Mouse (Mus musculus) layer of hippocampus, adult 9-11 months (tissue): ENCODE measurements around the gene Inpp5f.
"Not testable (repeated sequence)": the region's sequence is repeated elsewhere in the genome, so short reads cannot be mapped to it uniquely, and the experiment has no call there.

ENCODE experiments used
- DNase-seq: peaks from one replicate; pipeline ENCODE4 v3.0.0; 2022

Inpp5f gene

DNA sequence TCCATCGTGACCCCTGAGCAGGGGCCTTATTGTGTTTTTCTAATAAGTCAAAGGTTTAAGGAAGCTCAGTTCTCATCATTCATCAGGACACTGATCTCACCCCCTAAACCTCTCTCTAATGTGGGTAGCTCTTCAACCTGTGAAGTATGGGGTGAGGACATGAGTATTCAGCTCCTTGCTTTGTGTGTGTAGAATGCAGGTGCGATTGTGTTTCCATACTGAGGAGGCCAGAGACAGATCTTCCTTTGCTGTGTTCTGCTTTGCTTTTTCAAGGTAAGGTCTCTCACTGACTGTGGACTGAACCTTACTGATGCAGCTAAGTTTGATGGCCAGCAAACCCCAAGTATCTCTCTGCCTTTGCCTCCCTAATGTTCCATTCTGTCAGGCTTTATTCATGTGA lies 14.9 kb upstream of the Inpp5f start:
- no peak for DNase-seq

- no peak for DNase-seq
Observed at GRCm38 (mm10) chr7:128599072-128599471, 12.1 kb upstream of the Inpp5f start.

- DNase-seq = no peak
Observed at GRCm38 (mm10) chr7:128601826-128602225, 9.3 kb upstream of the Inpp5f start.

GRCm38 (mm10) chr7:128609936-128610335 lies 1.2 kb upstream of the Inpp5f start:
- not testable (repeated sequence) for DNase-seq

GRCm38 (mm10) chr7:128610490-128610889 lies 638 bp upstream of the Inpp5f start:
- DNase-seq = no peak

DNA sequence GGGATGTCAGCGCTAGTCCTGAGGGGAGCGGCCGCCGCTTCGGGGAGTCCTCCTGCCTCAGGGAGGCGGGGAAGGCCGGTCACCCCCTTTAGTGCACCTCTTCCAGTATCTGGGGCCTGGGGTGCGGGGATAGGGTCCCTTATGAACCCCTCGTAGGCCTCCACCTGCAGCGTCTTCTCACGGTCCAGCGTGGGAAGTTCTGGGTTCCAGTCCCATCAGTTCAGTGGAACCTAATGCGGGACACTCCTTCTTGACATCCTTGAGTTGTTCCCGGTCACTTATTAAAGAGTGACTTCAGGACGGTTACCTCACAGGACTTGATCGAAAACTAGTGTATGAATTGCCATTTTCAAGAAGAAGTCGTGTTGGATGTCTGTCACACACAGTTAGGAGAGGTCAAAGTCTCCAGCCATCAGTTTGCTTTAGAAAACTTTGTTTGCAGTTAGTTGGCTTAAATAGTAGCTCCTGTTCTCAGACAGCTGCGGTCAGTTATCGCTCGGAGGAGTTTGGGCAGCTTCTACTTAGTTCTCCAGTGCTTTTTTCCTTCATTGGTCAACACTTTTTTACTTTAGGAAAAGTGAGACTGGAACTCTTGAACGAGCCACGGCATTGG lies 777 bp downstream of the Inpp5f start:
- DNase-seq = no peak

- DNase-seq = no peak
Observed at GRCm38 (mm10) chr7:128612521-128613181, 1.5 kb downstream of the Inpp5f start.

GRCm38 (mm10) chr7:128613578-128613977 lies 2.5 kb downstream of the Inpp5f start:
- DNase-seq = no peak

GRCm38 (mm10) chr7:128617587-128617986 lies 6.5 kb downstream of the Inpp5f start:
- DNase-seq = no peak

GRCm38 (mm10) chr7:128620178-128620577 lies 9.1 kb downstream of the Inpp5f start:
- no peak for DNase-seq

GRCm38 (mm10) chr7:128622266-128622961 lies 11.3 kb downstream of the Inpp5f start:
- peak; percentile 80 for DNase-seq

DNA sequence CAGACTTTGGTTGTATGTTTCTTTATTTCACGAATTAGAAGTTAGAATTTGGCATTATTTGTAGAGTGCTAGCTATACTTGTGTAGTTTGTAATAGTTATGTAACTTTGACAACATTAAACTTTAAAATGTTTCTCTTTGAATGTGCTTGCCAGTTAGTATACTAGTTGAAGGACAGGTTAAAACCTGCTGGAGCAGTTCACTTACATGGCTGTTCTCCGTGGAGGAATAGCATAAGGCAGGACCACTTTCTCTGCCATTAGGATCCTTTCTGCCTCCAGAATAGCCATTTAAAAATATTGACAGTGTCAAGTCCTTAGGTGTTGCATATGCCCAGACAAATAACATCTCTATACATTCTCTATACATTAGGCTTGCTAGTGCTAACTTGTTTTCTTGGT lies 11.9 kb downstream of the Inpp5f start:
- DNase-seq = no peak

DNA sequence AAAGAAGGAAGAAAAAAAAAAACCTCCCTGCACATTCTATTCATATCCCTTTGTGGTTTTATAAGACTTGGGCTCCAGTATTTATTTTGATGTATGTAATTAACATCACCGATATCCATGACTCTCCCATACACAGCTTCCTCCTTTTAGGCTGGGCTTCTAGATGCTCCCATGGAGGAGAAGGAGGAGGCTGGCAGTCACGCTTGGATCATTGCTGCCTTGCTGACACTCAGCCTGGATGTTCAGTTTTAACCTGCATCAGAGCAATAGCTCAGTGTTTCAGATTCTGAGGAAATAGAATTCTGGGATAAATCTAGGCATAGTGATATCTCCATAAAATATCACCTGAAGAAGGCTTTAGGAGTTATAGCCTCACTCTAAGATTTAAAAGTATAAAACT lies 14.3 kb downstream of the Inpp5f start:
- no peak for DNase-seq

GRCm38 (mm10) chr7:128626601-128627000 lies 15.5 kb downstream of the Inpp5f start:
- no peak for DNase-seq

DNA sequence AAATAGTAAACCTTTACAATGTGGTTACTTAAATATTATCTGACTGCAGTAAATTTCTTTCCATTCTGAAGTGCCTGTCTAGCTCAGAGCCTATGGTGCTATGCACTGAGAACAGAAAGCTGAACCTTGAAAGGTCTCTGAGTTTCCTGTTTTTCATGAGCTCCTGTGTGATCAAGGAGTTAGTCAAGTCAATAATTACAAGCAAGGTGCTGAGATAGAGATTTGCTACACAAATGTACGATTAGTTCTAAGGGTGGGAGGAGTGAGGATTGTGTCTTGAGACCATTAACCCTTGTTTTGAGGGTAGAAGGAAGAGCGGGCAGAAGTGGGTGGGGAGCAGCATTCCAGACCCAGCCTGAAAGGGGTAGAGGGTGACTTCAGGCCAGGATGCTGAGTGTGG lies 16.1 kb downstream of the Inpp5f start:
- DNase-seq = no peak

DNA sequence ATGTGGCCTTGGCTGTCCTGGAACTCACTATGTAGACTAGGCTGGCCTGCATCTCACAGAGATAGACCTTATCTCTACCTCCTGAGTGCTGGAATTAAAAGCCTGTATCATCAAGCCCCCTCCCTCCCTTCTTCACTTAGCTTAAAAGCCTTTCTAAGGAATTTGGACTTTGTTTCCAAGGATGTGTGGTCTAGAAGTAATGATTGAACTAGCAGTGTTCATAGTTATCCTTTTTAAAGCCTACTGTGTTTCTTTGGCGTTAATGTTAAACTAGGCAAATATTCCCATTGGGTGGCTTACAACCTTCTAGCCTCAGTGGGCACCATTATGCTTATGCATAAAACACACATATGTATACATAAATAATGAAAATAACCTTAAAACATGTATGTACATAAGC lies 16.6 kb downstream of the Inpp5f start:
- no peak for DNase-seq

- DNase-seq = no peak
Observed at GRCm38 (mm10) chr7:128633156-128633555, 22.0 kb downstream of the Inpp5f start.

- no peak for DNase-seq
Observed at GRCm38 (mm10) chr7:128639925-128640485, 28.9 kb downstream of the Inpp5f start.

- peak; percentile 66 for DNase-seq
Observed at GRCm38 (mm10) chr7:128641571-128641970, 30.4 kb downstream of the Inpp5f start.

DNA sequence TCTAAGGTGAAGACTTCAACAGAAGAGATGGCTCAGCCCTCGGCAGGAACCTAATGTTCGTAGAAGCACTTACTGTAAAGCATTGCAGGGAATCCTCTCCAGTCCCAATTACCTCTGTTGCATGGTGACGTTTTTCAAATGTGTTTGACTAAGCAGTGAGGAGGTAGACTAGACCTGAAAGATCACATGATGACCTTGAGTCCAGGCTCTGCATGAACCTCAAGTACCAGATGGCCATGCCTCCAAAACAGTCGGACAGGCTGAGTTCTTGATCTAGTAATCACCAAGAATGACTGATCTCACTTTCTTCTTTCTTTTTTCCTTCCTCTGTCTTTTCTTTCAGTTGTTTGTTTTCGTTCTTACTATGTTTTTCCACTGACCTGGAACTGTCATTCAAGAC lies 31.3 kb downstream of the Inpp5f start:
- DNase-seq = no peak

DNA sequence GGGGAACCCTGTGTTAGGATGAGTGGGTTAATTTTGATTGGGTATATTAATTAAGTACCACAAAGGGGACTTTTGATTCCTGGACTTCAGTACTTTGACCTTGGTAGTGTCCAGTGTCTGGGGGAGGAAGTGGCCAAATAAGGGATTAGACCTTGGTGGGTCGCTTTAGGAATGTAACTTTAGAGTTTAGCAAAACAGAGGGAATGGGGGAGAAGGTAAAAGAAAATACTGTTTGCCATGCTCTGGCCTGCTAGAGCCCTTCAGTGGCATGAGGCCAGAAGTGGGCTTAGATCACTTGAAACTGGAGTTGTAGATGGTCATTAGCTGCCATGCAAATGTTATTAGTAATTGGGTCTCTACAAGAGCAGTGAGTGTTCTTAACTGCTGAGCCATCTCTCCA lies 45.8 kb downstream of the Inpp5f start:
- DNase-seq = no peak

- DNase-seq = no peak
Observed at GRCm38 (mm10) chr7:128663906-128664305, 52.8 kb downstream of the Inpp5f start.

DNA sequence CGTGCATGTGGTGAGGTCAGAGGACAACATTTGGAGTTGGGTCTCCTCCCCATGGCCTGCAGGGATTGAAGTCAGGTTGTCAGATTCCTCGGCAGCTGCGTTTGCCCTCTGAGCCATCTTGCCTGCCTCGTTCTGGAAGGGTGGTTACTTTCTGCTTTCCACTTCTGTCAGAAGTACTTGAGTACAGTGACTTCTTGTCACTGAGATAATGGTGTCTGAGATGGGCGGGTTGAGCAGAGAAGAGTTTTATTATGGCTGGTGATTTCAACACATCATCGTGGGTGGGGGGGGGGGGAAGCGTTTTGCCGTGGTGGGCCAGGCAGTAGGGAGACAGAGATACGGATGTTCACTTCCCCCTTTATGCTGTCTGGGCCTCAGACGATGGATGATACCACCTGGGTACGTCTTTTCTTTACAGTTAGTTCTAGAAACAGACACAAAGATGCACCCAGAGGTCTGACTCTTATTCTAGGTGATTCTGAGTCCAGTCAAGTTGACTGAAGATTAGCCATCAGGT lies 53.8 kb downstream of the Inpp5f start:
- no peak for DNase-seq

- DNase-seq = no peak
Observed at GRCm38 (mm10) chr7:128667788-128668187, 56.7 kb downstream of the Inpp5f start.
